Mouse (Mus musculus) E14TG2a.4 (cell line): Measurements from ENCODE around the gene H3f3a.

Source experiments
- CTCF ChIP-seq: conservative IDR thresholded peaks from 2 replicates; pipeline ENCODE4 v1.5.1; 2014; ENCODE audit warnings: low read length
- NANOG ChIP-seq: IDR thresholded peaks from 2 replicates; pipeline ENCODE4 v1.6.1; 2014; ENCODE audit warnings: borderline replicate concordance, low read length, mixed read lengths

DNA sequence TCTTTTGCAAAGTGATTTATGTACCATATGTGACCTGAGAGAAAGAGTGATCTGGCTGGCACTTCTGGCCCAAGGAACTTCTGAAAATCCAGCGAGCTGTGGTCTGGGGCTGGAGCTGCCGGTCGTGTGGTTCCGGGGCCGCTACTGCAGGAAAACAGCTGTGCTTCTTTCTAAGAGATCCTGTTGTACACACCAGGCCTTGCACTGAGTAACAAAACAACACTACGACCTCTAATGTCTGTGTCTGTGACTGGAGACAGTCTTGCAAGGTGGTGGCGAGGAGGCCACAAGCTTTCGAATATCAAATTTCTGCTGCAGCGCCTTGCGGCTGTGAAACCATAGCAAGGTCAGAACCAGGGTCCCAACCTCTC lies 36.5 kb downstream of the H3f3a start:
- TF ChIP-seq CTCF (no peak), NANOG (no peak)
